Mouse (Mus musculus): ENCODE data around the gene Krtap27-1. TPM values are rescaled to one million over a fixed set of nuclear protein-coding genes. Genes with fewer than 3 reads are reported as not detected.

The Krtap27-1 gene
- polyA plus RNA-seq, 1 experiment: not detected

Other genes starting within 250 kb of the Krtap27-1 start
- gene Cldn17, start 164.7 kb downstream of the Krtap27-1 start, polyA plus RNA-seq (2012; rRNA removed): not detected in 2 replicates
- gene Cldn8, start 108.5 kb downstream of the Krtap27-1 start, polyA plus RNA-seq (2012; rRNA removed): 61.8 and 94.6 TPM in 2 replicates
- gene Krtap24-1, start 59.4 kb downstream of the Krtap27-1 start, polyA plus RNA-seq (2012; rRNA removed): not detected in 2 replicates
- gene 2310079G19Rik, start 44.0 kb downstream of the Krtap27-1 start, polyA plus RNA-seq (2012; rRNA removed): not detected in 2 replicates
- not detected in 2 replicates for gene Krtap26-1, start 23.9 kb downstream of the Krtap27-1 start, polyA plus RNA-seq (2012; rRNA removed)
- not detected in 2 replicates for gene 2310061N02Rik, start 36.3 kb upstream of the Krtap27-1 start, polyA plus RNA-seq (2012; rRNA removed)
- gene Krtap13-1, start 57.2 kb upstream of the Krtap27-1 start, polyA plus RNA-seq (2012; rRNA removed): not detected in 2 replicates
- gene Krtap13, start 80.0 kb upstream of the Krtap27-1 start, polyA plus RNA-seq (2012; rRNA removed): not detected in 2 replicates
- not detected in 2 replicates for gene 2310034C09Rik, start 87.2 kb upstream of the Krtap27-1 start, polyA plus RNA-seq (2012; rRNA removed)
- gene 2310057N15Rik, start 102.5 kb upstream of the Krtap27-1 start, polyA plus RNA-seq (2012; rRNA removed): not detected in 2 replicates
- not detected in 2 replicates for gene Gm5965, start 106.2 kb upstream of the Krtap27-1 start, polyA plus RNA-seq (2012; rRNA removed)
- not detected in 2 replicates for gene Gm20741, start 140.5 kb upstream of the Krtap27-1 start, polyA plus RNA-seq (2012; rRNA removed)
- not detected in 2 replicates for gene Krtap15, start 148.5 kb upstream of the Krtap27-1 start, polyA plus RNA-seq (2012; rRNA removed)
- not detected in 2 replicates for gene Krtap14, start 154.5 kb upstream of the Krtap27-1 start, polyA plus RNA-seq (2012; rRNA removed)
- gene Krtap19-1, start 197.7 kb upstream of the Krtap27-1 start, polyA plus RNA-seq (2012; rRNA removed): not detected in 2 replicates
- gene Krtap19-2, start 202.6 kb upstream of the Krtap27-1 start, polyA plus RNA-seq (2012; rRNA removed): not detected in 2 replicates
- gene Krtap19-3, start 206.4 kb upstream of the Krtap27-1 start, polyA plus RNA-seq (2012; rRNA removed): not detected in 2 replicates
- not detected in 2 replicates for gene Krtap19-4, start 213.4 kb upstream of the Krtap27-1 start, polyA plus RNA-seq (2012; rRNA removed)
- not detected in 2 replicates for gene Krtap19-5, start 224.8 kb upstream of the Krtap27-1 start, polyA plus RNA-seq (2012; rRNA removed)

Measured in urinary bladder, adult 2 months (tissue).